Mouse (Mus musculus) bone marrow macrophage, adult 2 months (primary cell): ENCODE data around the gene Gm42674.

Experiments
- CTCF ChIP-seq: IDR thresholded peaks from 2 replicates; pipeline ENCODE4 v1.5.1; 2012; ENCODE audit warnings: low read depth, mild to moderate bottlenecking, low read length, moderate library complexity
- POLR2A ChIP-seq: IDR thresholded peaks from 2 replicates; pipeline ENCODE4 v1.6.1; 2012; ENCODE audit warnings: mild to moderate bottlenecking, low read depth, low read length, borderline replicate concordance

GRCm38 (mm10) chr3:90589390-90589789, 12.3 kb upstream of the Gm42674 start:
- no peak for TF ChIP-seq CTCF
- no peak for TF ChIP-seq POLR2A
